In the genomic region with DNA sequence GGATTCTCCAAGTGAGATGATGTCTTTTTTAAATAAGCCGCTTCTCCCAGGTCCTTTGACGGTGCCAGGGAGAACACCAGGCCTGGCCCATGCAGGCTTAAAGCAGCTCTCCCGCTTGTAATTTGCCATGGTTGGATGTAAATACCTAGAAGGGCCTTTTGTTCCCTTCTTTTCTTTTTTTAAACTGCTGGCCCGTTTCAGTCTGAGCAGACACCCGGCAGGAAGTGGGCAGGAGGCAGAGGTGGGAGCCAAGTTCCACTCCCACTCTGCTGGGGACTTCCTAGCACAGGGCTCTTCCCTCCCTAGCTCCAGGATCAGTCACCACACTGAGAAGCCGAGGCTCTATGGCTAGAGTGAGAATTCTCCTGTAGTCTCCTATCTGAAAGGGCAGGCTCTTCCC, we compare ENCODE assay signal across 10 mouse cellular contexts.
DNase-seq lines count a peak whose midpoint lies in the region; ATAC-seq and TF ChIP-seq lines count a peak whose summit lies in the region.
"Had no signal": no experiment of that assay in that cellular context is flagged by ENCODE, and none has a peak within 500 bp of the region (broad histone marks: within the 10 kb centered on the region; RNA-seq: fewer than 3 reads in every experiment).

No protein-coding gene starts in this region.

- TF ChIP-seq CTCF in hindbrain, postnatal 0 days (IDR thresholded peaks at IDR 0.05; ENCODE audit: low read depth) = no peak

- no peak overlapping the region for H3K4me3 ChIP-seq in forebrain, embryonic 15.5 days
- no peak overlapping the region for H3K4me3 ChIP-seq in forebrain, embryonic 12.5 days (replicated peaks)
- no peak overlapping the region for H3K4me3 ChIP-seq in hindbrain, postnatal 0 days (ENCODE audit: low read length)
- no peak overlapping the region for H3K4me3 ChIP-seq in hindbrain, embryonic 11.5 days (ENCODE audit: low read depth, low read length)

- no peak for DNase-seq in hindbrain, postnatal 0 days (ENCODE audit: low spot score)
- no peak for DNase-seq in hindbrain, embryonic 11.5 days (ENCODE audit: low spot score)
- peak; percentile 79 for DNase-seq in brain, adult 2 months (ENCODE audit: low read depth, low spot score)
- DNase-seq in kidney, postnatal 14 days = peak; percentile 55
- no peak for DNase-seq in urinary bladder, adult 18-20 months (ENCODE audit: low spot score in 2 of 2)
- DNase-seq: heart, postnatal 4 days; lung, postnatal 36 days had no signal

- H3K9me3 ChIP-seq in forebrain, embryonic 15.5 days = no peaks in the 10 kb centered on the region
- no peaks in the 10 kb centered on the region for H3K9me3 ChIP-seq in forebrain, embryonic 12.5 days
- H3K9me3 ChIP-seq in hindbrain, postnatal 0 days (ENCODE audit: low read length) = no peaks in the 10 kb centered on the region
- H3K9me3 ChIP-seq in hindbrain, embryonic 11.5 days (ENCODE audit: control insufficient read depth, low read length) = no peaks in the 10 kb centered on the region

- H3K36me3 ChIP-seq in forebrain, embryonic 15.5 days = peaks cover 60% of the 10 kb centered on the region
- peaks cover 72% of the 10 kb centered on the region for H3K36me3 ChIP-seq in forebrain, embryonic 12.5 days (replicated peaks)
- H3K36me3 ChIP-seq in hindbrain, postnatal 0 days (ENCODE audit: insufficient read depth, low read length) = peaks cover 28% of the 10 kb centered on the region
- peaks cover 7% of the 10 kb centered on the region for H3K36me3 ChIP-seq in hindbrain, embryonic 11.5 days (ENCODE audit: control insufficient read depth, insufficient read depth, low read length)

- H3K27me3 ChIP-seq in forebrain, embryonic 15.5 days = no peaks in the 10 kb centered on the region
- no peaks in the 10 kb centered on the region for H3K27me3 ChIP-seq in forebrain, embryonic 12.5 days
- H3K27me3 ChIP-seq in hindbrain, postnatal 0 days (ENCODE audit: insufficient read depth, low read length) = no peaks in the 10 kb centered on the region
- H3K27me3 ChIP-seq in hindbrain, embryonic 11.5 days (ENCODE audit: control insufficient read depth, insufficient read depth, low read length) = no peaks in the 10 kb centered on the region

- 0 out of 2 replicates have a peak overlapping the region, but pooled peaks have one; percentile 1 for H3K27ac ChIP-seq in forebrain, embryonic 15.5 days (replicated peaks)
- H3K27ac ChIP-seq in forebrain, embryonic 12.5 days = no peak overlapping the region
- peak overlapping the region; percentile 34; the same call in 1 of the 2 replicates for H3K27ac ChIP-seq in hindbrain, postnatal 0 days
- H3K27ac ChIP-seq in hindbrain, embryonic 11.5 days (ENCODE audit: low read depth, low read length) = no peak overlapping the region

- no peak overlapping the region for H3K9ac ChIP-seq in forebrain, embryonic 15.5 days (replicated peaks)
- no peak overlapping the region for H3K9ac ChIP-seq in forebrain, embryonic 12.5 days
- no peak overlapping the region for H3K9ac ChIP-seq in hindbrain, postnatal 0 days (replicated peaks; ENCODE audit: low read length)
- H3K9ac ChIP-seq in hindbrain, embryonic 11.5 days (ENCODE audit: low read depth, low read length) = no peak overlapping the region

- no peaks in the 10 kb centered on the region for H3K4me1 ChIP-seq in forebrain, embryonic 15.5 days
- H3K4me1 ChIP-seq in forebrain, embryonic 12.5 days = no peaks in the 10 kb centered on the region
- peaks cover 3% of the 10 kb centered on the region; the same call in 1 of the 2 replicates for H3K4me1 ChIP-seq in hindbrain, postnatal 0 days (ENCODE audit: insufficient read depth, low read length)
- no peaks in the 10 kb centered on the region for H3K4me1 ChIP-seq in hindbrain, embryonic 11.5 days (replicated peaks; ENCODE audit: control insufficient read depth, insufficient read depth, low read length)

- ATAC-seq in forebrain, embryonic 15.5 days (replicated peaks) = no peak
- ATAC-seq in forebrain, embryonic 12.5 days (ENCODE audit: low FRiP score) = no peak
- no peak for ATAC-seq in hindbrain, postnatal 0 days
- ATAC-seq in hindbrain, embryonic 11.5 days (ENCODE audit: low FRiP score) = no peak
- no peak for ATAC-seq in CD4-positive, CD25-positive, alpha-beta regulatory T cell, adult 4 months

- no peak overlapping the region for H3K4me2 ChIP-seq in forebrain, embryonic 15.5 days (replicated peaks)
- H3K4me2 ChIP-seq in forebrain, embryonic 12.5 days = no peak overlapping the region
- H3K4me2 ChIP-seq in hindbrain, postnatal 0 days (ENCODE audit: low read depth, low read length) = no peak overlapping the region
- no peak overlapping the region for H3K4me2 ChIP-seq in hindbrain, embryonic 11.5 days (replicated peaks; ENCODE audit: low read depth, low read length)

- WGBS in forebrain, embryonic 15.5 days = 34% methylated on average over 6 of the region's 6 CpGs
- 57% methylated on average over 6 of the region's 6 CpGs for WGBS in forebrain, embryonic 12.5 days
- WGBS in hindbrain, postnatal 0 days = 27% methylated on average over 6 of the region's 6 CpGs
- 53% methylated on average over 6 of the region's 6 CpGs for WGBS in hindbrain, embryonic 11.5 days

Comparison
In these comparisons a context has a peak if more than half of its experiments do, and no peak if none do; other contexts are left out.
1. H3K27ac ChIP-seq: peak in forebrain, embryonic 15.5 days (single experiment) and hindbrain, postnatal 0 days (single experiment); none in forebrain, embryonic 12.5 days (single experiment) and hindbrain, embryonic 11.5 days (single experiment).
2. DNase-seq: peak in brain, adult 2 months (single experiment) and kidney, postnatal 14 days (single experiment); none in hindbrain, postnatal 0 days (single experiment), hindbrain, embryonic 11.5 days (single experiment) and urinary bladder, adult 18-20 months (0 of 2).